Mouse (Mus musculus) liver, adult 2 months (tissue): ENCODE measurements around the gene Crebrf.

Experiments used
- CTCF ChIP-seq: fragments of 200-500 bp; IDR thresholded peaks from 2 replicates; pipeline ENCODE4 v1.5.1; 2011; ENCODE audit warnings: low read depth, low read length, control low read depth
- POLR2A ChIP-seq: fragments of 200-500 bp; IDR thresholded peaks from 2 replicates; pipeline ENCODE4 v1.6.1; 2011; ENCODE audit warnings: low read length, control low read depth; ENCODE audit not compliant: insufficient read depth; ENCODE audit errors: extremely low read depth

GRCm38 (mm10) chr17:26690236-26690635 lies 25.2 kb upstream of the Crebrf start:
- no peak for TF ChIP-seq POLR2A
- no peak for TF ChIP-seq CTCF
